In genomic region chr1:46852600-46853272, GRCm38 (mm10) we compare ENCODE assay signal across 8 mouse cellular contexts. TPM values are rescaled to one million over a fixed set of nuclear protein-coding genes. Genes with fewer than 3 reads are reported as not detected.
A peak's percentile ranks its signal among the peaks of the same experiment; 100 is the strongest.
DNase-seq lines count a peak whose midpoint lies in the region; ATAC-seq and TF ChIP-seq lines count a peak whose summit lies in the region.

No protein-coding gene starts in this region.

- H3K36me3 ChIP-seq in embryonic facial prominence, embryonic 11.5 days (replicated peaks; ENCODE audit: control insufficient read depth, insufficient read depth, low read depth, low read length), result no peaks in the 10 kb centered on the region
- no peaks in the 10 kb centered on the region for H3K36me3 ChIP-seq in limb, embryonic 14.5 days (ENCODE audit: control insufficient read depth, insufficient read depth, low read length)
- H3K36me3 ChIP-seq in midbrain, embryonic 14.5 days (ENCODE audit: control insufficient read depth, insufficient read depth, low read length), result no peaks in the 10 kb centered on the region

- peak overlapping the region; percentile 99 for H3K9ac ChIP-seq in embryonic facial prominence, embryonic 11.5 days (replicated peaks; ENCODE audit: low read length)
- peak overlapping the region; percentile 100 for H3K9ac ChIP-seq in limb, embryonic 14.5 days (ENCODE audit: low read depth, low read length, severe bottlenecking)
- H3K9ac ChIP-seq in midbrain, embryonic 14.5 days (replicated peaks; ENCODE audit: low read length), result peak overlapping the region; percentile 100

- ATAC-seq in cerebellum, adult (ENCODE audit: insufficient number of reproducible peaks, low FRiP score, low TSS enrichment), result peak; percentile 19
- peak; percentile 40 for ATAC-seq in embryonic facial prominence, embryonic 11.5 days (replicated peaks; ENCODE audit: insufficient number of reproducible peaks, low FRiP score, low TSS enrichment, low read depth)
- peak; percentile 32 for ATAC-seq in limb, embryonic 14.5 days (ENCODE audit: low FRiP score, low read depth)
- ATAC-seq in midbrain, embryonic 14.5 days (ENCODE audit: low FRiP score, low TSS enrichment), result peak; percentile 37

- no peak for DNase-seq in cerebellum, adult 8-10 months
- peak; percentile 83 for DNase-seq in embryonic facial prominence, embryonic 11.5 days (ENCODE audit: low spot score)
- peak; percentile 51 for DNase-seq in heart, adult 8-10 months (ENCODE audit: low spot score)
- peak; percentile 42 to 46 for DNase-seq in kidney, adult 8-10 months
- peak; percentile 78 for DNase-seq in limb, embryonic 14.5 days (ENCODE audit: low spot score)
- DNase-seq in midbrain, embryonic 14.5 days, result peak; percentile 86
- DNase-seq in spleen, adult 12 weeks (ENCODE audit: low spot score), result peak; percentile 3

- TF ChIP-seq POLR2A in limb, embryonic 14.5 days (IDR thresholded peaks at IDR 0.05; ENCODE audit: borderline replicate concordance, extremely low read depth, insufficient read depth, insufficient read length), result 0 out of 2 replicates have a peak, but pooled peaks have one; percentile 38

- peak overlapping the region; percentile 99 for H3K27ac ChIP-seq in embryonic facial prominence, embryonic 11.5 days (replicated peaks; ENCODE audit: low read depth, low read length)
- H3K27ac ChIP-seq in limb, embryonic 14.5 days (replicated peaks; ENCODE audit: low read depth, low read length), result peak overlapping the region; percentile 100
- peak overlapping the region; percentile 99 for H3K27ac ChIP-seq in midbrain, embryonic 14.5 days (replicated peaks; ENCODE audit: low read depth, low read length)

- no peaks in the 10 kb centered on the region for H3K4me1 ChIP-seq in embryonic facial prominence, embryonic 11.5 days (ENCODE audit: control insufficient read depth, insufficient read depth, low read length)
- peaks cover 20% of the 10 kb centered on the region for H3K4me1 ChIP-seq in limb, embryonic 14.5 days (ENCODE audit: control insufficient read depth, insufficient read depth, low read length)
- peaks cover 24% of the 10 kb centered on the region for H3K4me1 ChIP-seq in midbrain, embryonic 14.5 days (ENCODE audit: control insufficient read depth, insufficient read depth, low read length)

- no peaks in the 10 kb centered on the region for H3K9me3 ChIP-seq in embryonic facial prominence, embryonic 11.5 days (replicated peaks; ENCODE audit: control insufficient read depth, low read length)
- H3K9me3 ChIP-seq in limb, embryonic 14.5 days (ENCODE audit: control insufficient read depth, low read length), result no peaks in the 10 kb centered on the region
- no peaks in the 10 kb centered on the region for H3K9me3 ChIP-seq in midbrain, embryonic 14.5 days (ENCODE audit: control insufficient read depth, low read length)

- H3K4me2 ChIP-seq in embryonic facial prominence, embryonic 11.5 days (ENCODE audit: low read depth, low read length), result peak overlapping the region; percentile 58
- H3K4me2 ChIP-seq in limb, embryonic 14.5 days (replicated peaks; ENCODE audit: low read depth, low read length, severe bottlenecking), result peak overlapping the region; percentile 68
- H3K4me2 ChIP-seq in midbrain, embryonic 14.5 days (ENCODE audit: low read length), result peak overlapping the region; percentile 77

- no peaks in the 10 kb centered on the region for H3K27me3 ChIP-seq in embryonic facial prominence, embryonic 11.5 days (ENCODE audit: control insufficient read depth, insufficient read depth, low read length)
- no peaks in the 10 kb centered on the region for H3K27me3 ChIP-seq in limb, embryonic 14.5 days (ENCODE audit: control insufficient read depth, insufficient read depth, low read length)
- no peaks in the 10 kb centered on the region for H3K27me3 ChIP-seq in midbrain, embryonic 14.5 days (ENCODE audit: control insufficient read depth, insufficient read depth, low read length)

- peak overlapping the region; percentile 98 for H3K4me3 ChIP-seq in embryonic facial prominence, embryonic 11.5 days (ENCODE audit: low read depth, low read length)
- H3K4me3 ChIP-seq in limb, embryonic 14.5 days (replicated peaks; ENCODE audit: low read length), result peak overlapping the region; percentile 91
- H3K4me3 ChIP-seq in midbrain, embryonic 14.5 days (replicated peaks; ENCODE audit: low read depth, low read length), result peak overlapping the region; percentile 95

- under 1% methylated on average over 67 of the region's 75 CpGs for WGBS in embryonic facial prominence, embryonic 11.5 days
- 2% methylated on average over 48 of the region's 75 CpGs for WGBS in limb, embryonic 14.5 days
- WGBS in midbrain, embryonic 14.5 days, result 1% methylated on average over 59 of the region's 75 CpGs

RNA-seq across cellular contexts. Expression of gene Slc39a10, which starts 39.9 kb away (rescaled TPM):
- polyA plus RNA-seq in embryonic facial prominence, embryonic 11.5 days (2014; fragmentation: Nextera tagmentation; extraction: Ambion mirVana), result 83.6 and 96.2 TPM in 2 replicates
- total RNA-seq in heart, adult 8-10 months (2022), result 1 to 10 TPM; 5.5 to 8.5 (median 7.6) TPM
- polyA plus RNA-seq in limb, embryonic 14.5 days (2012; rRNA removed), result 35.6 and 39.7 TPM in 2 replicates
- 53.7 and 61.9 TPM in 2 replicates for polyA plus RNA-seq in limb, embryonic 14.5 days (2014; fragmentation: Nextera tagmentation; extraction: Ambion mirVana)
- 76.8 and 98.0 TPM in 2 replicates for polyA plus RNA-seq in midbrain, embryonic 14.5 days (2014; fragmentation: Nextera tagmentation; extraction: Ambion mirVana)
